Mouse (Mus musculus) spleen, adult 2 months (tissue): ENCODE measurements around the gene Tnfsfm13. TPM values are rescaled to one million over a fixed set of nuclear protein-coding genes. Genes with fewer than 3 reads are reported as not detected.

Source experiments
- DNase-seq, 2 experiments: peaks; one replicate each; pipeline versions ENCODE4 v3.0.0 to v3.0.0-alpha.2; 2012 to 2021; ENCODE audit warnings: low spot score in 2 of 2, low read depth in 1 of 2
- H3K27ac ChIP-seq: fragments of 200-500 bp; 2 replicates; pipeline ENCODE4 v1.5.1; 2012; ENCODE audit warnings: low read length, inconsistent platforms; ENCODE audit not compliant: insufficient read depth
- H3K27me3 ChIP-seq: fragments of 200-500 bp; 2 replicates; pipeline ENCODE4 v1.6.1; 2012; ENCODE audit warnings: mild to moderate bottlenecking, moderate library complexity, low read length, inconsistent platforms; ENCODE audit not compliant: control insufficient read depth, insufficient read depth
- H3K36me3 ChIP-seq: fragments of 200-500 bp; 2 replicates; pipeline ENCODE4 v1.6.1; 2012; ENCODE audit warnings: mild to moderate bottlenecking, low read length, inconsistent platforms; ENCODE audit not compliant: control insufficient read depth, insufficient read depth
- H3K4me1 ChIP-seq: fragments of 200-500 bp; 2 replicates; pipeline ENCODE4 v1.6.1; 2011; ENCODE audit warnings: inconsistent platforms; ENCODE audit not compliant: control insufficient read depth, insufficient read depth, insufficient read length
- H3K4me3 ChIP-seq: fragments of 200-500 bp; 2 replicates; pipeline ENCODE4 v1.5.1; 2011; ENCODE audit warnings: mild to moderate bottlenecking, inconsistent platforms; ENCODE audit not compliant: insufficient read depth, insufficient read length; ENCODE audit errors: extremely low read depth
- CTCF ChIP-seq: fragments of 200-500 bp; IDR thresholded peaks from 2 replicates; pipeline ENCODE4 v1.5.1; 2011; ENCODE audit warnings: mild to moderate bottlenecking, inconsistent platforms; ENCODE audit not compliant: insufficient read depth, insufficient read length, insufficient replicate concordance; ENCODE audit errors: extremely low read depth
- POLR2A ChIP-seq: fragments of 200-500 bp; IDR thresholded peaks from 2 replicates; pipeline ENCODE4 v1.6.1; 2011; ENCODE audit warnings: low read depth, low read length, inconsistent platforms
- WGBS: fragments of 180-500 bp; shearing (Covaris S2); methylation state at CpG from one replicate; pipeline ENCODE4 v1.1.7; 2018; 5-methylcytosine and 5-hydroxymethylcytosine counted together
- polyA plus RNA-seq: library from polyadenylated mRNA; depleted of rRNA; stranded (reverse); fragments of >200 nt; gene quantifications from 2 replicates; pipeline ENCODE4 v1.2.3, GENCODE M21; 2012

Gene Tnfsfm13
- polyA plus RNA-seq, 1 experiment = 5.0 TPM

- TF ChIP-seq CTCF (no peak), POLR2A (no peak)
- 85% methylated on average over 3 of the region's 3 CpGs for WGBS
- Histone ChIP-seq H3K4me3 (no peak overlapping the region), H3K4me1 (no peaks in the 10 kb centered on the region), H3K36me3 (no peaks in the 10 kb centered on the region), H3K27ac (no peak overlapping the region), H3K27me3 (no peaks in the 10 kb centered on the region)
- no peak for DNase-seq
Measured at GRCm38 (mm10) chr11:69710470-69710869, 14.6 kb upstream of the Tnfsfm13 start.

DNA sequence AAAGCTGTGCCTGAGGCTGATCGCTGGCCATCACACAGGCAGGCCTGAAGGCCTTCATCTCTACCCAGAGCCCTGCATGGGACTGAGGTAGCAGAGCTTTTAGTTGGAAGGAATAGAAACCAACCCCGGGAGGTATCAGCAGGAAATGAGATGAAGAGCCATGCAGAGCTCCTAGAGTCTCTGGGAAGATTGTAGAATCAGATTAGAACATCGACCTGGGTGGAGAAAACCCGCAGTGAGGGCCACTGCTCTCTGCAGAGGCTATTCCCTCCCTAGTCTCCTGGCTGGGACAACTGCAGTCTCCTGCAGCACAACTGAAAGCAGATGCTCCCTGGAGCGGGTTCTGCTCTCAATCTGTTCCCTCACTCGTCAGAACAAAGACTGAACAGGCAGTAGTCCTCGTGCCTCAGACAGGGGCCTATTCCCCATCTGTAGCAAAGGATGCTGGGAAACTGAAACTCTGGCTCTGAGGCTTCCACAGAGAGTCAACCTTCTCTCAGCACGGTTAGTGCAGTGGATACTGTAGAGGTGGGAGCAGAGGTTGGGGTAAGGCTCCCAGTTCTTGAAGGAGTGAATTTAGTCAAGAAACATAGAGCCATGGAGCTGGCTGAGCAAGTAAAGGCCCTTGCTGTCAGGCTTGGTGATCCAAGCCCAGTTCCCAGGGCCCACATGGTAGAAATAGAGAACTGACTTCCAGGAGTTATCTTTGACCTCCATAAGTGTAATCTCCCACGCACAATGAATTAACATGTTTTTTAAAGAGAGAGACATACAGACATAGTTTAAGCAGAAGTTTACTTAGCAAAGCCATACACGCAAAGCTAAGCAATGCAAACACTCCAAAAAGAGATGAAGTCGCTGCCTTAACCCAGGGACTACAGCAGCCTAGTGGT is 13.9 kb upstream of the Tnfsfm13 start:
- no peaks in the 10 kb centered on the region for H3K36me3 ChIP-seq
- no peak for DNase-seq
- H3K4me3 ChIP-seq = no peak overlapping the region
- 68% methylated on average over 11 of the region's 11 CpGs for WGBS
- H3K27ac ChIP-seq = no peak overlapping the region
- no peaks in the 10 kb centered on the region for H3K27me3 ChIP-seq
- no peak for TF ChIP-seq CTCF
- TF ChIP-seq POLR2A = no peak
- no peaks in the 10 kb centered on the region for H3K4me1 ChIP-seq

- Histone ChIP-seq H3K27me3 (no peaks in the 10 kb centered on the region), H3K4me3 (no peak overlapping the region), H3K36me3 (no peaks in the 10 kb centered on the region), H3K27ac (no peak overlapping the region), H3K4me1 (no peaks in the 10 kb centered on the region)
- 81% methylated on average over 3 of the region's 3 CpGs for WGBS
- DNase-seq = no peak
- no peak for TF ChIP-seq CTCF
- no peak for TF ChIP-seq POLR2A
Measured at GRCm38 (mm10) chr11:69708614-69709265, 12.8 kb upstream of the Tnfsfm13 start.

GRCm38 (mm10) chr11:69707873-69708381 is 12.0 kb upstream of the Tnfsfm13 start:
- TF ChIP-seq POLR2A (no peak), CTCF (no peak)
- no peaks in the 10 kb centered on the region for H3K27me3 ChIP-seq
- no peaks in the 10 kb centered on the region for H3K36me3 ChIP-seq
- no peaks in the 10 kb centered on the region for H3K4me1 ChIP-seq
- no peak overlapping the region for H3K4me3 ChIP-seq
- DNase-seq = no peak
- no peak overlapping the region for H3K27ac ChIP-seq
- 91% methylated on average over 4 of the region's 4 CpGs for WGBS

GRCm38 (mm10) chr11:69707480-69707847 is 11.6 kb upstream of the Tnfsfm13 start:
- TF ChIP-seq POLR2A = no peak
- TF ChIP-seq CTCF = no peak
- no peak overlapping the region for H3K4me3 ChIP-seq

DNA sequence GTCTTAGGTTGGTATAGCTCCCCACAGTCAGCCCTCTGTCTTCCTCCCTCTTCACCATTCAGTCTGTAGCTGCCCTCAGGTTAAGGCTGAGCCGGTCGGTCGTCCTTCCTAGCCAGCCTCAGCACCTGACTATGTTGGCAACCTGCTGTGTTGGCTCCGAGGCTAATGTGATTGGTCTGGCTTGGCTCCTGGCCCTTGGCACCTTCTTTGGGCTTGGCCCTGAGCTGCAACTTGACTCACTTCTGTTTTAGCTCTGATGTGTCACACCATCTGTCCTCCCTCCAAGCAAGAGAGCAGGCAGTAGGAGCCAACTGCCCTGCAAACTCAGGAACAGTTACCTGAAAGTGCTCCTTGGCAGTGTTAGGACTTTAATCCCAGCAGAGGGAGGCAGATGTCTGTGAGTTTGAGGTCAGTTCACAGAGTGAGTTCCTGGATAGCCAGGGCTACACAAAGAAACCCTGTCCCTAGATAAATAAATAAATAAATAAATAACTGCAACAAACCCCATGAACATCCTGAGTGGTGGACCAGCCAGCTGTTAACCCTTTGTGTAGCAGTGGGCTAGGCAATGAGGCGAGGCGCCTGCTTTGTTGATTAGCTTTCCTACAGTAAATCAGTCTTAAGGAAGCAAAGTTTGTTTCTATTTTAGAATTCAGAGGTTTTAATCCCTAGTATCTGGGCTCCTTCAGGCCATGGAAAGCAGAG is 11.0 kb upstream of the Tnfsfm13 start:
- H3K27me3 ChIP-seq = no peaks in the 10 kb centered on the region
- H3K36me3 ChIP-seq = no peaks in the 10 kb centered on the region
- DNase-seq = no peak
- H3K4me1 ChIP-seq = no peaks in the 10 kb centered on the region
- 79% methylated on average over 6 of the region's 6 CpGs for WGBS
- TF ChIP-seq CTCF = no peak
- TF ChIP-seq POLR2A = no peak
- H3K4me3 ChIP-seq = no peak overlapping the region
- H3K27ac ChIP-seq = 0 out of 2 replicates have a peak overlapping the region, but pooled peaks have one; percentile 12

More at GRCm38 (mm10) chr11:69707480-69707847, 11.6 kb upstream of the Tnfsfm13 start:
- WGBS = 95% methylated on average over 4 of the region's 4 CpGs
- no peak overlapping the region for H3K27ac ChIP-seq
- H3K36me3 ChIP-seq = no peaks in the 10 kb centered on the region
- no peaks in the 10 kb centered on the region for H3K4me1 ChIP-seq
- H3K27me3 ChIP-seq = no peaks in the 10 kb centered on the region
- no peak for DNase-seq
